Mouse (Mus musculus) thymus, postnatal 4 days (tissue): Measurements from ENCODE around the gene Socs3.

ENCODE experiments used
- DNase-seq: peaks from one replicate; pipeline ENCODE4 v3.0.0; 2021

The Socs3 gene

GRCm38 (mm10) chr11:117918541-117918940 is 51.3 kb downstream of the Socs3 start:
- no peak for DNase-seq
